Mouse (Mus musculus): Measurements from ENCODE around the gene Zfp773. TPM values are rescaled to one million over a fixed set of nuclear protein-coding genes. Genes with fewer than 3 reads are reported as not detected.

Gene Zfp773
- 1 to 10 TPM; 1.3 to 2.6 TPM for total RNA-seq (2023)

DNA sequence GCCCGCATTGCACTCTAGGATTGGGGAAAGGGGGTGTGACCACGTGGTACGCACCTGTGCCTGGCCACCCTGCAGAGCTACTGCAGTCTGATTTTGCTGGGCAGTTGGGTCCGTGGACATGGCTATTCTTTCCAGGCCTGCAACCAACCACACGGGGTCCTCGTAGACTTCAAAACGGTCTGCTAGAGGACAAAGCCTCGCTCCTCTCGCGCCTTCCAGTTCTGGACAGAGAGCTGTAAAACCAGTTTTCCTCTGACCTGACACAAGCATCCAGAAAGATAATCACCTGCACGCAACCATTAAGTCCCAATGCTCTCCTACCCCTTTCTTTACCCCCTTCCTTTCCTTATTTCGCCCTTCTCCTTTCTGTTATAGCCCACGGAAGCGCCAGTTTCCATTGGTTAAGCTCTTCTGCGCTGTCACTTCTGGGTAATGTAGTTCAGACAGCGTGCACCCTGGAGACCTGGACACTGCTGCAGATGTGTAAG lies at the start of gene Zfp773:
Zfp773 (minus strand) TSS at position 377 of the 488 bp plus-strand sequence.

GRCm38 (mm10) chr7:7171227-7172147 lies 34.9 kb upstream of the Zfp773 start, which contains the start of gene Zfp418:
Zfp418 (plus strand) TSS chr7:7171330.

DNA sequence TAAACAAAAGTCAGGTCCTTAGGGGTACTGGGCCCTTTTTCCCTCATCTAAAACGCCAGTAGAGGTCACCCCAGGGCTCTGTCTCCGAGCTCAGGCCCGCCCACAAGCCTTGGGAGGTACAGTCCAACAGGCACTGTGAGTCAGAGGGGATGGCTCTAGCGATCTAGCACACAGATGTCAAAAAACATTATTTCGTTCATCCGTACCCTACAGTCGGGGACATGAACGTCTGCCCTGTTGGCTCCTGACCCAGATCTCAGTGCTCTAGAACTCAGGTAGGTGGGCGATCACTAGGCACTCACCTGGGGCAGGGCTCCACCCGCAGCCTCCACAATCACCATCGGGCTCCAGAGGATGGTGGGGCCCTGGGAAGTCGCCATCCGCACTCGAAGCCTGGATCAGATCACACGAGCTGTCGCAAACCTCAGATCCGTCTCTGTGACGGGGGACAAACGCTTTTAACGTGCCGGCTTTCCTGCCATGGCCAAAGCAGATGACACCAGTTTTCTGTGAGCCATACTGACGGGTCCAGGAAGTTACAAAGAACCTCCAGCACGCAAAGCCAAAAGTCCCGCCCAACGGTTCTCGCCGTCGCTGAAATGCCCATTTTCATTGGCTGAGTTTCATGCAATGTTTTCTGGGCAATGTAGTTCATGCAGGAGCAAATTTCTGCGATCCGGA lies 15.5 kb downstream of the Zfp773 start, which contains the start of gene Zfp954:
Zfp954 (minus strand) TSS at position 568 of the 681 bp plus-strand sequence.

Other genes starting within 250 kb of the Zfp773 start
- not detected for gene Aurkc, start 141.5 kb downstream of the Zfp773 start, total RNA-seq (2023)
- 10 to 100 TPM; 21.4 to 24.6 TPM for gene Zfp954, start 15.3 kb downstream of the Zfp773 start, total RNA-seq (2023)
- gene Zfp418, start 34.6 kb upstream of the Zfp773 start, total RNA-seq (2023) = 1 to 10 TPM; 3.0 to 3.5 TPM
- gene Zfp772, start 73.2 kb upstream of the Zfp773 start, total RNA-seq (2023) = 1 to 10 TPM; 3.3 to 3.9 TPM
- gene Vmn2r29, start 110.6 kb upstream of the Zfp773 start, total RNA-seq (2023) = not detected
- gene Gm45844, start 141.5 kb upstream of the Zfp773 start, total RNA-seq (2023) = under 1 TPM; 0.27 to 0.93 TPM
- gene Clcn4, start 164.1 kb upstream of the Zfp773 start, total RNA-seq (2023) = 10 to 100 TPM; 51.8 to 53.7 TPM
- not detected for gene Vmn2r30, start 200.9 kb upstream of the Zfp773 start, total RNA-seq (2023)
- not detected for gene Gm45783, start 237.8 kb upstream of the Zfp773 start, total RNA-seq (2023)